Mouse (Mus musculus) cortical plate, adult 2 months (tissue): ENCODE measurements around the gene Wipi1.

ENCODE experiments used
- CTCF ChIP-seq: fragments of 200-500 bp; IDR thresholded peaks from 2 replicates; pipeline ENCODE4 v1.5.1; 2011; ENCODE audit warnings: mild to moderate bottlenecking, control low read depth, low read length; ENCODE audit not compliant: insufficient read depth; ENCODE audit errors: extremely low read depth
- POLR2A ChIP-seq: fragments of 200-500 bp; IDR thresholded peaks from 2 replicates; pipeline ENCODE4 v1.6.1; 2011; ENCODE audit warnings: mild to moderate bottlenecking, low read length, control low read depth; ENCODE audit not compliant: insufficient read depth; ENCODE audit errors: extremely low read depth

DNA sequence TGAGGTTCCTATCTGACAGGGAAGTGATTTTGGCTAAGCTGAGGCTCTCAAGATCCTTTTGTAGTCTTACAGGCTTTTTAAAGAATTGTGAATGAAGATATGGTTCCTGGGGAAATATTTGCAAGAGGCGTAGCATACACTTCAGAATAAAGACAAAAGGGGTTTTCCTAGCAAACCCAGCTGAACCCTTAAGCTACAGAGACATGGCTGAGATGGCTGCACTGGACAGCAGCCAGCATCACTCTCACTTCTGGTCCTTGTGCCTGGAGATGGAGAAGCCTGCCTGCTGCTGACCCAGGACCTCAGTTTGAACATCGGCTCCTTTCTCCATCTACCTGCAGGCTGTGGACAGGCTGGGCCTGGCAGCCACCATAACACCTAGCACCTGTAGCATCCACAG is 37.2 kb downstream of the Wipi1 start:
- TF ChIP-seq CTCF, result no peak
- TF ChIP-seq POLR2A, result no peak
